Comparison of ENCODE assay signal across 13 mouse cellular contexts in genomic region chr11:20041164-20041920, GRCm38 (mm10).
DNase-seq lines count a peak whose midpoint lies in the region; ATAC-seq and TF ChIP-seq lines count a peak whose summit lies in the region.
"Had no signal": no experiment of that assay in that cellular context is flagged by ENCODE, and none has a peak within 500 bp of the region (broad histone marks: within the 10 kb centered on the region; RNA-seq: fewer than 3 reads in every experiment).

No protein-coding gene starts in this region.

- no peak overlapping the region for H3K9ac ChIP-seq in liver, postnatal 0 days (replicated peaks)
- H3K9ac ChIP-seq in liver, embryonic 12.5 days = no peak overlapping the region
- H3K9ac ChIP-seq in forebrain, postnatal 0 days = no peak overlapping the region
- H3K9ac ChIP-seq: lung, embryonic 15.5 days had no signal

- peak; percentile 33; the same call in 1 of the 2 replicates for ATAC-seq in liver, postnatal 0 days
- no peak for ATAC-seq in liver, embryonic 12.5 days
- ATAC-seq in forebrain, postnatal 0 days = no peak

- no peak overlapping the region for H3ac ChIP-seq in myocyte (ENCODE audit: control insufficient read depth, insufficient read length)

- H3K27me3 ChIP-seq in liver, postnatal 0 days (ENCODE audit: insufficient read depth, low read length) = no peaks in the 10 kb centered on the region
- 0 out of 2 replicates have a peak, but pooled peaks cover 6% of the 10 kb centered on the region for H3K27me3 ChIP-seq in liver, embryonic 12.5 days (replicated peaks)
- no peaks in the 10 kb centered on the region for H3K27me3 ChIP-seq in myocyte (ENCODE audit: control insufficient read depth, insufficient read depth, insufficient read length)
- no peaks in the 10 kb centered on the region for H3K27me3 ChIP-seq in forebrain, postnatal 0 days (ENCODE audit: insufficient read depth, low read length)
- H3K27me3 ChIP-seq: lung, embryonic 15.5 days had no signal

- DNase-seq in liver, postnatal 0 days = no peak
- peak; percentile 24 for DNase-seq in embryo, embryonic 10.5 days (ENCODE audit: low spot score)
- DNase-seq in kidney, adult 9 months = peak; percentile 22
- DNase-seq in layer of hippocampus, postnatal 10 days (ENCODE audit: low spot score in 2 of 2) = no peak
- no peak for DNase-seq in forebrain, postnatal 0 days
- no peak for DNase-seq in spleen, postnatal 10 days (ENCODE audit: low spot score in 2 of 2)
- DNase-seq: adrenal gland, postnatal 25 days; cerebellum, adult 9-11 months; right cerebral cortex, postnatal 4 days had no signal

- TF ChIP-seq POLR2A in myocyte (IDR thresholded peaks at IDR 0.05; ENCODE audit: insufficient read length, low read depth) = no peak

- H3K36me3 ChIP-seq in liver, postnatal 0 days (replicated peaks; ENCODE audit: insufficient read depth, low read length) = no peaks in the 10 kb centered on the region
- H3K36me3 ChIP-seq in liver, embryonic 12.5 days = no peaks in the 10 kb centered on the region
- no peaks in the 10 kb centered on the region for H3K36me3 ChIP-seq in myocyte (ENCODE audit: control insufficient read depth, insufficient read depth)
- H3K36me3 ChIP-seq in forebrain, postnatal 0 days (ENCODE audit: insufficient read depth) = no peaks in the 10 kb centered on the region
- H3K36me3 ChIP-seq: G1E; lung, embryonic 15.5 days had no signal

- H3K79me2 ChIP-seq in myocyte (ENCODE audit: control insufficient read depth, insufficient read depth) = no peaks in the 10 kb centered on the region

- TF ChIP-seq CTCF in liver, postnatal 0 days (IDR thresholded peaks at IDR 0.05; ENCODE audit: low read depth) = no peak
- TF ChIP-seq CTCF in forebrain, postnatal 0 days (IDR thresholded peaks at IDR 0.05; ENCODE audit: low read depth) = no peak

- H3K4me3 ChIP-seq in liver, postnatal 0 days (ENCODE audit: low read depth, low read length) = no peak overlapping the region
- no peak overlapping the region for H3K4me3 ChIP-seq in liver, embryonic 12.5 days
- no peak overlapping the region for H3K4me3 ChIP-seq in myocyte
- no peak overlapping the region for H3K4me3 ChIP-seq in forebrain, postnatal 0 days (ENCODE audit: low read depth, low read length)
- H3K4me3 ChIP-seq: lung, embryonic 15.5 days had no signal

- no peak for TF ChIP-seq EP300 in liver, postnatal 0 days (IDR thresholded peaks at IDR 0.05; ENCODE audit: low read depth)

- H3K4me2 ChIP-seq in liver, postnatal 0 days (ENCODE audit: low read depth, low read length) = no peak overlapping the region
- no peak overlapping the region for H3K4me2 ChIP-seq in liver, embryonic 12.5 days
- peak overlapping the region; percentile 38 for H3K4me2 ChIP-seq in myocyte (ENCODE audit: low read depth)
- no peak overlapping the region for H3K4me2 ChIP-seq in forebrain, postnatal 0 days (ENCODE audit: low read depth)
- H3K4me2 ChIP-seq: lung, embryonic 15.5 days had no signal

- H3K4me1 ChIP-seq in liver, postnatal 0 days (ENCODE audit: insufficient read depth) = peaks cover 6% of the 10 kb centered on the region; the same call in 1 of the 2 replicates
- peaks cover 24% of the 10 kb centered on the region for H3K4me1 ChIP-seq in liver, embryonic 12.5 days
- H3K4me1 ChIP-seq in forebrain, postnatal 0 days (ENCODE audit: insufficient read depth) = no peaks in the 10 kb centered on the region

- H3K27ac ChIP-seq in liver, postnatal 0 days (ENCODE audit: low read depth) = peak overlapping the region; percentile 34
- no peak overlapping the region for H3K27ac ChIP-seq in liver, embryonic 12.5 days
- no peak overlapping the region for H3K27ac ChIP-seq in forebrain, postnatal 0 days (ENCODE audit: low read depth, low read length)
- H3K27ac ChIP-seq: lung, embryonic 15.5 days had no signal

- H3K9me3 ChIP-seq in liver, postnatal 0 days (ENCODE audit: low read length) = no peaks in the 10 kb centered on the region
- no peaks in the 10 kb centered on the region for H3K9me3 ChIP-seq in liver, embryonic 12.5 days (replicated peaks)
- no peaks in the 10 kb centered on the region for H3K9me3 ChIP-seq in forebrain, postnatal 0 days (ENCODE audit: low read length)
- H3K9me3 ChIP-seq: G1E; lung, embryonic 15.5 days had no signal

- 40% methylated on average over 6 of the region's 6 CpGs for WGBS in liver, postnatal 0 days (ENCODE audit: insufficient replicate concordance)
- WGBS in liver, embryonic 12.5 days (ENCODE audit: insufficient replicate concordance) = 43% methylated on average over 6 of the region's 6 CpGs
- 27% methylated on average over 6 of the region's 6 CpGs for WGBS in forebrain, postnatal 0 days

TF ChIP-seq in myocyte, 11 proteins besides CTCF, POLR2A, EP300 and RAD21:
- TF ChIP-seq MYOD1 (IDR thresholded peaks at IDR 0.05; ENCODE audit: control insufficient read depth in 1 of 3, insufficient read length in 2 of 3, low read depth in 2 of 3) (no peak), MAX (IDR thresholded peaks at IDR 0.05; ENCODE audit: low read depth) (no peak), CEBPB (IDR thresholded peaks at IDR 0.05; ENCODE audit: insufficient read depth, poor library complexity, severe bottlenecking) (no peak), TCF3 (IDR thresholded peaks at IDR 0.05; ENCODE audit: insufficient read length, low read depth) (no peak), TCF12 (IDR thresholded peaks at IDR 0.05; ENCODE audit: insufficient read depth, poor library complexity, severe bottlenecking) (no peak), SRF (IDR thresholded peaks at IDR 0.05; ENCODE audit: control insufficient read depth, insufficient read length, low read depth) (no peak), USF1 (IDR thresholded peaks at IDR 0.05; ENCODE audit: low read depth) (no peak), E2F4 (IDR thresholded peaks at IDR 0.05; ENCODE audit: insufficient read depth) (no peak), POLR2AphosphoS2 (IDR thresholded peaks at IDR 0.05; ENCODE audit: insufficient read length, low read depth) (no peak), REST (IDR thresholded peaks at IDR 0.05; ENCODE audit: insufficient read depth, insufficient read length) (no peak), MYOG (IDR thresholded peaks at IDR 0.05; ENCODE audit: control insufficient read depth in 1 of 3, insufficient read depth in 1 of 3, insufficient read length in 2 of 3, low read depth in 2 of 3) (no peak)
TF ChIP-seq in myocyte: peak in this region for 0.

Comparison
In these comparisons a context has a peak if more than half of its experiments do, and no peak if none do; other contexts are left out.
1. DNase-seq: peak in embryo, embryonic 10.5 days (single experiment) and kidney, adult 9 months (single experiment); none in liver, postnatal 0 days (single experiment), layer of hippocampus, postnatal 10 days (0 of 2), forebrain, postnatal 0 days (single experiment) and spleen, postnatal 10 days (0 of 2).